Mouse (Mus musculus): ENCODE measurements around the gene Grik4. TPM values are rescaled to one million over a fixed set of nuclear protein-coding genes. Genes with fewer than 3 reads are reported as not detected.
A peak's percentile ranks its signal among the peaks of the same experiment; 100 is the strongest.

Gene Grik4
- polyA plus RNA-seq, 1 experiment from 2014 or later, result 0.10 TPM

DNA sequence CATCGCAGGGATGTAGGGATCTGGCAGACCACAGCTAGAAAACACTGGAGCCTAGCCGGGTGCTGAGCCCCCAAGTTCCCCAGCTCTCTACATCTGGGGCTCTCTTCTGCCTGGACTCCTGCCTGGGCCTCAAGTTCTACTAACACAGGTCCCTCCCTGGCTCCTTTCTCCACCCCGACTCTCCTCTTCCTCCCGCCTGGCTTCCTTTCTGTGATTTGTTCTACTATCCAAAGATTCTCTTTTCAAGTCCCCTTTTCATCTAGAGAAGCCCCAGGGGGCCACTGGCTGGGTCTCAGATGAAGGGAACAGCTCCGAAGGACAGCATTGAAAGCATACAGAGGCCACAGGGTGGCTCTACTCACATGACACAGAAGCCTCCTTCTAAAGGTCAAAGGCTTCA is 151.9 kb downstream of the Grik4 start:
- Histone ChIP-seq H3K27me3 (ENCODE audit: control insufficient read depth, insufficient read depth, low read length) (no peaks in the 10 kb centered on the region), H3K9ac (ENCODE audit: low read length) (no peak overlapping the region)
- 79% methylated on average over 5 of the region's 5 CpGs for WGBS

DNA sequence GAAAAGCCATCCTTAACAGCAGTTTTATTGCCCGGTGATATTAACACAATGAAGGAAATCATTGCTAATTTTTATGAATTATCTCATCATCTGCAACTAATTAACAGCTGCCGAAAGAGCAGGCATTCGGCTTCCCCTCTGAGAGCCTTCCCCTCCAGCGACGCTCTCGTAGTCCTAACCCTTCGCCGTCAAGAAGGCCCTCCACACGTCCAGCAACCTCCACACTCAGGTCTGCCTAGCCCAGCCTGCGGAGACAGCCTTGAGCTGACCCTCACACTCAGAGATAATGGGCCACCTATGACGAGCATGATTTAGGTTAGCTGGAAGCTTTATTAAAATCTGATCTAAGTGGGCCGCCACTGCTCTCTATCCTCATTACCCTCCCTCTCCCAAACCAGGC is 152.5 kb downstream of the Grik4 start:
- Histone ChIP-seq H3K4me2 (replicated peaks; ENCODE audit: low read depth) (no peak overlapping the region), H3K27ac (replicated peaks) (no peak overlapping the region), H3K27me3 (ENCODE audit: control insufficient read depth, insufficient read depth, low read length) (no peaks in the 10 kb centered on the region), H3K9me3 (ENCODE audit: control insufficient read depth, low read length) (no peaks in the 10 kb centered on the region), H3K4me3 (ENCODE audit: low read depth, low read length) (no peak overlapping the region), H3K36me3 (ENCODE audit: control insufficient read depth, insufficient read depth, low read length) (no peaks in the 10 kb centered on the region), H3K9ac (ENCODE audit: low read length) (no peak overlapping the region), H3K4me1 (replicated peaks; ENCODE audit: control insufficient read depth, insufficient read depth) (no peaks in the 10 kb centered on the region)
- 86% methylated on average over 12 of the region's 12 CpGs for WGBS
- ATAC-seq (ENCODE audit: low FRiP score, low TSS enrichment) (no peak), DNase-seq (ENCODE audit: low spot score) (no peak)
- no peak for TF ChIP-seq EP300 (optimal IDR thresholded peaks at IDR 0.05)
- no peak for TF ChIP-seq CTCF (IDR thresholded peaks at IDR 0.05; ENCODE audit: low read depth)

More for the DNA sequence above, 151.9 kb downstream of the Grik4 start:
- Histone ChIP-seq H3K4me3 (ENCODE audit: low read depth, low read length) (no peak overlapping the region), H3K27ac (replicated peaks) (no peak overlapping the region), H3K4me1 (replicated peaks; ENCODE audit: control insufficient read depth, insufficient read depth) (no peaks in the 10 kb centered on the region), H3K36me3 (ENCODE audit: control insufficient read depth, insufficient read depth, low read length) (no peaks in the 10 kb centered on the region), H3K4me2 (replicated peaks; ENCODE audit: low read depth) (no peak overlapping the region), H3K9me3 (ENCODE audit: control insufficient read depth, low read length) (no peaks in the 10 kb centered on the region)
- TF ChIP-seq EP300 (optimal IDR thresholded peaks at IDR 0.05) (no peak), CTCF (IDR thresholded peaks at IDR 0.05; ENCODE audit: low read depth) (no peak)
- no peak for ATAC-seq (ENCODE audit: low FRiP score, low TSS enrichment)
- no peak for DNase-seq (ENCODE audit: low spot score)

DNA sequence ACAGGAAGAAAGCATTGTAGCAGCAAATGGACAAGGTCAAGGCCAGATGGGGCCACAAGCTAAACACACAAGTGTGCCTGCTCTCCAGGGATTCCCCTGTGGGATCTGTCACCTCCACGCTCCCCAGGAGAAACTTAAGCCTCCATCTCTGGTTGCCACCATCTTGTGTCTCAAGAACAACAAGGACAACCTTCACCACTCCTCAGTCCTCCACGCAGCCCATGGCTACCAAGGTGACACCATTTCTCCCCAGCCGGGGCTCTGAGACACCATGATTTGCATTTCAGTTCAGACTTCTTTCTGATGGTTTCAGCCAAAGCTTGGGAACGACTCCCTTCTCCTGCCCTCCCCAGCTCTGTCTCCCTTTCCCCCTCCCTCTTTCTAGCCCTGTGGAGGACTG is 152.9 kb downstream of the Grik4 start:
- H3K4me3 ChIP-seq (ENCODE audit: low read depth, low read length), result no peak overlapping the region
- no peak overlapping the region for H3K9ac ChIP-seq (ENCODE audit: low read length)
- no peak overlapping the region for H3K4me2 ChIP-seq (replicated peaks; ENCODE audit: low read depth)
- 79% methylated on average over 4 of the region's 4 CpGs for WGBS
- DNase-seq (ENCODE audit: low spot score) (no peak), ATAC-seq (ENCODE audit: low FRiP score, low TSS enrichment) (no peak)
- no peak overlapping the region for H3K27ac ChIP-seq (replicated peaks)
- H3K27me3 ChIP-seq (ENCODE audit: control insufficient read depth, insufficient read depth, low read length), result no peaks in the 10 kb centered on the region
- no peaks in the 10 kb centered on the region for H3K9me3 ChIP-seq (ENCODE audit: control insufficient read depth, low read length)
- H3K4me1 ChIP-seq (replicated peaks; ENCODE audit: control insufficient read depth, insufficient read depth), result no peaks in the 10 kb centered on the region
- TF ChIP-seq CTCF (IDR thresholded peaks at IDR 0.05; ENCODE audit: low read depth) (no peak), EP300 (optimal IDR thresholded peaks at IDR 0.05) (no peak)
- no peaks in the 10 kb centered on the region for H3K36me3 ChIP-seq (ENCODE audit: control insufficient read depth, insufficient read depth, low read length)

DNA sequence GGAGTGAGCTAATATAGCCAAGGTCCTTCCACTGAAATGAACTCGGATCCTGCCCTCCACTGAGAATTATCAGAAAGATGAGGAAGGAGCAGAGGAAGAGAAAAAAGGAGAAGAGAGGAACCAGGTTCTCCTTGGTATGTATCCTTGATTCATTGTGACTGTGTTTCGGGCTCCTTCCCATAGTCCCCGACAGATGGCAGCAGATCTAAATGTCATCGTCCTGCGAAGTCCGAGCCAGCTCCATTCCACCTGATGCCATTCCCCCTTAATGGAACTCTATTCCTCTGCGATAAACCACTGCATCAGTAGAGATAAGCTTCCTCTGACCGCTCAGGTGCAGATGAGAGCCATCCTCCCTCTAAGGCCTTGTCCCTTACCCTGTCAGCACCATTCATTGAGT is 155.8 kb downstream of the Grik4 start:
- H3K4me1 ChIP-seq (replicated peaks; ENCODE audit: control insufficient read depth, insufficient read depth), result no peaks in the 10 kb centered on the region
- no peaks in the 10 kb centered on the region for H3K9me3 ChIP-seq (ENCODE audit: control insufficient read depth, low read length)
- WGBS, result 22% methylated on average over 8 of the region's 8 CpGs
- H3K4me2 ChIP-seq (replicated peaks; ENCODE audit: low read depth), result no peak overlapping the region
- H3K4me3 ChIP-seq (ENCODE audit: low read depth, low read length), result no peak overlapping the region
- ATAC-seq (ENCODE audit: low FRiP score, low TSS enrichment) (no peak), DNase-seq (ENCODE audit: low spot score) (peak; percentile 55)
- no peaks in the 10 kb centered on the region for H3K36me3 ChIP-seq (ENCODE audit: control insufficient read depth, insufficient read depth, low read length)
- H3K27ac ChIP-seq (replicated peaks), result no peak overlapping the region
- TF ChIP-seq CTCF (IDR thresholded peaks at IDR 0.05; ENCODE audit: low read depth), result peak; percentile 84
- TF ChIP-seq EP300 (optimal IDR thresholded peaks at IDR 0.05), result no peak
- no peaks in the 10 kb centered on the region for H3K27me3 ChIP-seq (ENCODE audit: control insufficient read depth, insufficient read depth, low read length)
- H3K9ac ChIP-seq (ENCODE audit: low read length), result no peak overlapping the region

DNA sequence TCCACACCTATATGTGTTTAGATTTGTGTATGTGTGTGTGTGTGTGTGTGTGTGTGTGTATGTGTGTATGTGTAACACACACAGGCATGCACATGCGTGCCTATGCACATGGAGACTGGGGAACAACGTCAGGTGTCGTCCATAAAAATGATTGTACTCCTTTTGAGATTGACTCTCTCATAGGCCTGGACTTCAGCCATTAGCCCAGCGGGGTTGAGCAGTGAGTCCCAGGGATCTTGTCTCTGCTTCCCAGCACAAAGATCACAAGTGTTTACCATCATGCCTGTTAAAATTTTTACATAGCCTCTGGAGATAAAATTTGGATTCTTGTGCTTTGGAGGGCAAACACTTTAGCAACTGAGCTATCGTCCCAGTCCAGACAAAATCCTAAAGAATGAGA is 157.4 kb downstream of the Grik4 start:
- no peak for ATAC-seq (ENCODE audit: low FRiP score, low TSS enrichment)

DNA sequence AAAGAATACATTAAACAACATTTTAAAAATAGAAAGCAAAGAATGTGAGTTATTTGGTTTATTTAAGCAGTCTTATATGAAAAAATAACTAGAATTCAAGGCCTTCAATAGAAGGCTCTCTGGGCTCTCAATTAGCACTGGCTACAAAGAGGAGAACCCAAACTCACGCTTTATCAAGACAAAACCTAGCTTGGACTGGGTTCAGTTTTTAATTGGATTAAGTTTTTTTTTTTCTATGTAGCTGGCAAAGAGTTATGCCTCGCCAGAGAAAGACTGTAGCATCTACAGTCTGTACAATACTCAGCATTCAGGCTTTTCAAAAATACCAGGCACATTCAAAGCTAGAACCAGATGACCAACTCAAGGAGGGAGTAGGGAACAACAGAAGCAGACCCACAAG is 158.0 kb downstream of the Grik4 start:
- H3K4me3 ChIP-seq (ENCODE audit: low read depth, low read length), result no peak overlapping the region
- H3K27me3 ChIP-seq (ENCODE audit: control insufficient read depth, insufficient read depth, low read length), result no peaks in the 10 kb centered on the region
- H3K27ac ChIP-seq (replicated peaks), result no peak overlapping the region
- H3K9ac ChIP-seq (ENCODE audit: low read length), result no peak overlapping the region
- TF ChIP-seq CTCF (IDR thresholded peaks at IDR 0.05; ENCODE audit: low read depth), result no peak
- TF ChIP-seq EP300 (optimal IDR thresholded peaks at IDR 0.05), result no peak
- no peaks in the 10 kb centered on the region for H3K36me3 ChIP-seq (ENCODE audit: control insufficient read depth, insufficient read depth, low read length)
- ATAC-seq (ENCODE audit: low FRiP score, low TSS enrichment) (no peak), DNase-seq (ENCODE audit: low spot score) (no peak)
- H3K4me2 ChIP-seq (replicated peaks; ENCODE audit: low read depth), result no peak overlapping the region
- WGBS, result 62% methylated on average over 2 of the region's 2 CpGs
- H3K4me1 ChIP-seq (replicated peaks; ENCODE audit: control insufficient read depth, insufficient read depth), result no peaks in the 10 kb centered on the region
- H3K9me3 ChIP-seq (ENCODE audit: control insufficient read depth, low read length), result no peaks in the 10 kb centered on the region

More for the DNA sequence above, 157.4 kb downstream of the Grik4 start:
- TF ChIP-seq CTCF (IDR thresholded peaks at IDR 0.05; ENCODE audit: low read depth) (no peak), EP300 (optimal IDR thresholded peaks at IDR 0.05) (no peak)
- Histone ChIP-seq H3K9me3 (ENCODE audit: control insufficient read depth, low read length) (no peaks in the 10 kb centered on the region), H3K36me3 (ENCODE audit: control insufficient read depth, insufficient read depth, low read length) (no peaks in the 10 kb centered on the region), H3K9ac (ENCODE audit: low read length) (no peak overlapping the region), H3K27ac (replicated peaks) (no peak overlapping the region), H3K4me2 (replicated peaks; ENCODE audit: low read depth) (no peak overlapping the region), H3K4me1 (replicated peaks; ENCODE audit: control insufficient read depth, insufficient read depth) (no peaks in the 10 kb centered on the region), H3K4me3 (ENCODE audit: low read depth, low read length) (no peak overlapping the region), H3K27me3 (ENCODE audit: control insufficient read depth, insufficient read depth, low read length) (no peaks in the 10 kb centered on the region)
- no peak for DNase-seq (ENCODE audit: low spot score)
- WGBS, result 81% methylated on average over 5 of the region's 5 CpGs

All from stomach, postnatal 0 days (tissue).